Mouse (Mus musculus) cerebellum, adult 2 months (tissue): ENCODE data around the gene F10.

Source experiments
- CTCF ChIP-seq: fragments of 200-500 bp; IDR thresholded peaks from 2 replicates; pipeline ENCODE4 v1.5.1; 2011; ENCODE audit warnings: low read depth, mild to moderate bottlenecking, control low read depth, low read length, moderate library complexity, borderline replicate concordance; ENCODE audit not compliant: insufficient read depth
- POLR2A ChIP-seq: fragments of 200-500 bp; IDR thresholded peaks from 2 replicates; pipeline ENCODE4 v1.6.1; 2011; ENCODE audit warnings: low read length, control low read depth, borderline replicate concordance; ENCODE audit not compliant: insufficient read depth

GRCm38 (mm10) chr8:13047652-13048051, 10.5 kb downstream of the F10 start:
- no peak for TF ChIP-seq POLR2A
- TF ChIP-seq CTCF: no peak
